Mouse (Mus musculus): Measurements from ENCODE around the gene Sp9.

GRCm38 (mm10) chr2:73266011-73266410, 5.7 kb upstream of the Sp9 start:
- TF ChIP-seq CTCF (IDR thresholded peaks at IDR 0.05; ENCODE audit: borderline replicate concordance, insufficient read depth, low read length), result peak; percentile 40; the same call in 1 of the 2 replicates
- no peak for TF ChIP-seq POLR2A (IDR thresholded peaks at IDR 0.05; ENCODE audit: low read depth, low read length)
